Mouse (Mus musculus) left cerebral cortex, postnatal 36 days (tissue): ENCODE results near the gene Xrn1. TPM values are rescaled to one million over a fixed set of nuclear protein-coding genes. Genes with fewer than 3 reads are reported as not detected.

ENCODE experiments used
- total RNA-seq, 2 experiments: library from RNA; stranded (reverse); gene quantifications; 2 replicates each; pipeline ENCODE4 v1.2.3; 2021

Xrn1 gene
- total RNA-seq, 2 experiments from 2014 or later: 24.6 to 26.1 TPM

Other genes with a start within 250 kb of the Xrn1 start
- 10 to 100 TPM; 45.7 to 46.4 TPM for gene Trpc1, start 204.4 kb upstream of the Xrn1 start, total RNA-seq
- 1 to 10 TPM; 8.1 to 9.9 TPM for gene Pls1, start 109.4 kb upstream of the Xrn1 start, total RNA-seq
- gene Atr, start 97.2 kb upstream of the Xrn1 start, total RNA-seq: 10 to 100 TPM in 1 of 2 experiments, 1 to 10 TPM in 1; 9.2 to 14.7 TPM
- 1 to 10 TPM; 3.9 to 4.5 TPM for gene Gk5, start 164.6 kb downstream of the Xrn1 start, total RNA-seq
- gene Tfdp2, start 241.5 kb downstream of the Xrn1 start, total RNA-seq: 10 to 100 TPM; 27.3 to 32.4 TPM